Mouse (Mus musculus): ENCODE results near the gene B3gnt2. TPM values are rescaled to one million over a fixed set of nuclear protein-coding genes. Genes with fewer than 3 reads are reported as not detected.

B3gnt2 gene
- polyA plus RNA-seq, 1 experiment from 2014 or later = 2.0 TPM

GRCm38 (mm10) chr11:22854571-22854970, 6.2 kb downstream of the B3gnt2 start:
- Histone ChIP-seq H3K4me1 (ENCODE audit: control insufficient read depth, insufficient read depth, low read length) (0 out of 2 replicates have a peak, but pooled peaks cover 2% of the 10 kb centered on the region), H3K27ac (ENCODE audit: low read depth, low read length) (no peak overlapping the region), H3K9ac (ENCODE audit: low read length) (no peak overlapping the region), H3K4me2 (ENCODE audit: low read depth) (no peak overlapping the region), H3K4me3 (ENCODE audit: low read depth, low read length) (no peak overlapping the region), H3K36me3 (ENCODE audit: control insufficient read depth, insufficient read depth, low read length) (no peaks in the 10 kb centered on the region), H3K27me3 (ENCODE audit: control insufficient read depth, insufficient read depth, low read length) (peaks cover 25% of the 10 kb centered on the region), H3K9me3 (ENCODE audit: control insufficient read depth, low read length) (no peaks in the 10 kb centered on the region)
- WGBS = 87% methylated on average over 4 of the region's 4 CpGs
- DNase-seq (ENCODE audit: low spot score) = no peak
- ATAC-seq (ENCODE audit: insufficient read depth, low FRiP score, low TSS enrichment) = no peak

- H3K36me3 ChIP-seq (ENCODE audit: control insufficient read depth, insufficient read depth, low read length) = no peaks in the 10 kb centered on the region
- no peak overlapping the region for H3K9ac ChIP-seq (ENCODE audit: low read length)
- DNase-seq (ENCODE audit: low spot score) (no peak), ATAC-seq (ENCODE audit: insufficient read depth, low FRiP score, low TSS enrichment) (no peak)
- no peak overlapping the region for H3K4me3 ChIP-seq (ENCODE audit: low read depth, low read length)
- 43% methylated on average over 2 of the region's 2 CpGs for WGBS
- H3K27me3 ChIP-seq (ENCODE audit: control insufficient read depth, insufficient read depth, low read length) = peaks cover 19% of the 10 kb centered on the region
- no peaks in the 10 kb centered on the region for H3K4me1 ChIP-seq (ENCODE audit: control insufficient read depth, insufficient read depth, low read length)
- no peak overlapping the region for H3K27ac ChIP-seq (ENCODE audit: low read depth, low read length)
- H3K9me3 ChIP-seq (ENCODE audit: control insufficient read depth, low read length) = no peaks in the 10 kb centered on the region
- no peak overlapping the region for H3K4me2 ChIP-seq (ENCODE audit: low read depth)
These were observed 7.1 kb downstream of the B3gnt2 start for GRCm38 (mm10) chr11:22853477-22854157.

DNA sequence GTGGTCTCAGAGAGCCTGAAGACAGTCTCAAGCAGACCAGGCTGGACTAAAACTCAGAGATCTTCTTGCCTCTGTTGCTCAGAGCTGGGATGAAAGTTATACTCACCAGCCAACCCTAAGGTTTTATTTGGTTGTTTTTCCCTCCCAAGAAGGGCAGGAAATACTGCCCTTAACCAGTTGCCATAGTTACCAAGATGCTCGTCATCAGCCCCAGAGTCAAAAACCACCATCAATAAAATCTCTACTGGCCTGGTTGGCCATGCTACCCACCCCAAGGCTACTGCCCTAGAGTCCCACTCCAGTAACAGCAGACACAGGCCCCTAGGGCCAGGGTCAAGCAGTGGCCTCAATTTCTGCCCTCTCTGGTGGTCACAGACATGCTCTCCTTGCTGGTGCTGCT, 8.3 kb downstream of the B3gnt2 start:
- H3K36me3 ChIP-seq (ENCODE audit: control insufficient read depth, insufficient read depth, low read length) = no peaks in the 10 kb centered on the region
- H3K4me2 ChIP-seq (ENCODE audit: low read depth) = no peak overlapping the region
- no peak overlapping the region for H3K27ac ChIP-seq (ENCODE audit: low read depth, low read length)
- no peak for DNase-seq (ENCODE audit: low spot score)
- H3K4me1 ChIP-seq (ENCODE audit: control insufficient read depth, insufficient read depth, low read length) = no peaks in the 10 kb centered on the region
- no peak for ATAC-seq (ENCODE audit: insufficient read depth, low FRiP score, low TSS enrichment)
- peaks cover 7% of the 10 kb centered on the region for H3K27me3 ChIP-seq (ENCODE audit: control insufficient read depth, insufficient read depth, low read length)
- whole genome bisulfite sequencing = 30% methylated on average over 1 of the region's 1 CpGs
- H3K9me3 ChIP-seq (ENCODE audit: control insufficient read depth, low read length) = no peaks in the 10 kb centered on the region
- no peak overlapping the region for H3K4me3 ChIP-seq (ENCODE audit: low read depth, low read length)
- H3K9ac ChIP-seq (ENCODE audit: low read length) = no peak overlapping the region

GRCm38 (mm10) chr11:22851416-22851815, 9.3 kb downstream of the B3gnt2 start:
- H3K4me1 ChIP-seq (ENCODE audit: control insufficient read depth, insufficient read depth, low read length) = no peaks in the 10 kb centered on the region
- 54% methylated on average over 4 of the region's 4 CpGs for WGBS
- no peaks in the 10 kb centered on the region for H3K9me3 ChIP-seq (ENCODE audit: control insufficient read depth, low read length)
- no peak overlapping the region for H3K4me2 ChIP-seq (ENCODE audit: low read depth)
- DNase-seq (ENCODE audit: low spot score) (no peak), ATAC-seq (ENCODE audit: insufficient read depth, low FRiP score, low TSS enrichment) (no peak)
- no peak overlapping the region for H3K4me3 ChIP-seq (ENCODE audit: low read depth, low read length)
- H3K9ac ChIP-seq (ENCODE audit: low read length) = no peak overlapping the region
- no peak overlapping the region for H3K27ac ChIP-seq (ENCODE audit: low read depth, low read length)
- peaks cover under 1% of the 10 kb centered on the region; the same call in 1 of the 2 replicates for H3K27me3 ChIP-seq (ENCODE audit: control insufficient read depth, insufficient read depth, low read length)
- no peaks in the 10 kb centered on the region for H3K36me3 ChIP-seq (ENCODE audit: control insufficient read depth, insufficient read depth, low read length)

GRCm38 (mm10) chr11:22850077-22850476, 10.7 kb downstream of the B3gnt2 start:
- no peak overlapping the region for H3K4me3 ChIP-seq (ENCODE audit: low read depth, low read length)
- 86% methylated on average over 4 of the region's 4 CpGs for WGBS
- no peaks in the 10 kb centered on the region for H3K27me3 ChIP-seq (ENCODE audit: control insufficient read depth, insufficient read depth, low read length)

GRCm38 (mm10) chr11:22848649-22849195, 12.0 kb downstream of the B3gnt2 start:
- Histone ChIP-seq H3K27me3 (ENCODE audit: control insufficient read depth, insufficient read depth, low read length) (no peaks in the 10 kb centered on the region), H3K9me3 (ENCODE audit: control insufficient read depth, low read length) (no peaks in the 10 kb centered on the region), H3K27ac (ENCODE audit: low read depth, low read length) (no peak overlapping the region), H3K9ac (ENCODE audit: low read length) (no peak overlapping the region), H3K4me3 (ENCODE audit: low read depth, low read length) (no peak overlapping the region), H3K36me3 (ENCODE audit: control insufficient read depth, insufficient read depth, low read length) (no peaks in the 10 kb centered on the region), H3K4me2 (ENCODE audit: low read depth) (no peak overlapping the region), H3K4me1 (ENCODE audit: control insufficient read depth, insufficient read depth, low read length) (no peaks in the 10 kb centered on the region)
- no peak for DNase-seq (ENCODE audit: low spot score)
- no peak for ATAC-seq (ENCODE audit: insufficient read depth, low FRiP score, low TSS enrichment)
- WGBS = 86% methylated on average over 5 of the region's 5 CpGs

More at GRCm38 (mm10) chr11:22850077-22850476, 10.7 kb downstream of the B3gnt2 start:
- no peaks in the 10 kb centered on the region for H3K4me1 ChIP-seq (ENCODE audit: control insufficient read depth, insufficient read depth, low read length)
- DNase-seq (ENCODE audit: low spot score) (no peak), ATAC-seq (ENCODE audit: insufficient read depth, low FRiP score, low TSS enrichment) (no peak)
- H3K9me3 ChIP-seq (ENCODE audit: control insufficient read depth, low read length) = no peaks in the 10 kb centered on the region
- H3K36me3 ChIP-seq (ENCODE audit: control insufficient read depth, insufficient read depth, low read length) = no peaks in the 10 kb centered on the region
- no peak overlapping the region for H3K27ac ChIP-seq (ENCODE audit: low read depth, low read length)
- H3K9ac ChIP-seq (ENCODE audit: low read length) = no peak overlapping the region
- H3K4me2 ChIP-seq (ENCODE audit: low read depth) = no peak overlapping the region

DNA sequence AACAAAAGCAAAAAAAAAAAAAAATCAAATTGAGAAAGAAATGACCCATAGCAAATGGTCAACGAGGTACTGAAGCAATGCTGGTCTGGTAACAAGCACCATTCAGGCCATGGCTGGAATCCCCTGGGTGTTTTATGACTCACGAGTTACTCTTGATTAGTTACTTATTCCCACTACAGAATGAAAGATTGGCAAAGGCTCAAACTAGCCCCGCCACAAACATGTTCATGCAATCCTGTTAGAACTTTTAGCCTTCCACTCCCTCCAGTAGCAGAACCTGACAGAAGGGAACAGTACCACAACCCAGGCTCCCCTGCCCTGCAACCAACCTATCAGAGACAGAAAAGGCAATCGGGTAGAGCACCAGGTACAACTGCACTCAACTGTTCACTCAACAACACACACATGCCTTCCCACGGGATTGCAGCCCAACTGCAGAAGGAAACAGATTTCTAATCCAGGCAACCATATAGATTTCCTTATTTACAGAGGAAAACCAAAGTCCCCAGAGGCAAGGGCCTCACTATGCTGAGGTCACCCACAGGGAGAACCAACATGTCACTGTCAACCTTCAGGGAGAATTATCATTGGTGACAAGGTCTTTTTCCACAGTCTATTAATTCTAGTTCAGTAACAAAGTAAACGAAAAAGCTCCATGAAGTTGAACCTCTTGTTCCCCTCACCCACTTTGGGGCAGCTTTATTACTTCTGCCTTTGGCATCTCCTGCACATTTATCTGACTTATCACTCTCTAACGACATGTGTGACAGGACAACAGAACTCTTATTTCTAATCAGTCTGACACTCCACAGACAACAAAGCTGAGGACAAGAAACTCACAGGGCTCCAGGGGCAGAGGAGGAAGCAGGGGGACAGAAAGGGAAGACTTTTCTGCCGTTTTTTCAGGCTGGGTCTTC, 12.8 kb downstream of the B3gnt2 start:
- Histone ChIP-seq H3K4me1 (ENCODE audit: control insufficient read depth, insufficient read depth, low read length) (no peaks in the 10 kb centered on the region), H3K27me3 (ENCODE audit: control insufficient read depth, insufficient read depth, low read length) (no peaks in the 10 kb centered on the region), H3K4me2 (ENCODE audit: low read depth) (no peak overlapping the region), H3K27ac (ENCODE audit: low read depth, low read length) (no peak overlapping the region), H3K4me3 (ENCODE audit: low read depth, low read length) (no peak overlapping the region), H3K36me3 (ENCODE audit: control insufficient read depth, insufficient read depth, low read length) (no peaks in the 10 kb centered on the region), H3K9me3 (ENCODE audit: control insufficient read depth, low read length) (no peaks in the 10 kb centered on the region), H3K9ac (ENCODE audit: low read length) (no peak overlapping the region)
- DNase-seq (ENCODE audit: low spot score) = no peak
- no peak for ATAC-seq (ENCODE audit: insufficient read depth, low FRiP score, low TSS enrichment)
- WGBS = 53% methylated on average over 8 of the region's 8 CpGs

GRCm38 (mm10) chr11:22846960-22847731, 13.6 kb downstream of the B3gnt2 start:
- 63% methylated on average over 8 of the region's 8 CpGs for WGBS
- DNase-seq (ENCODE audit: low spot score) = no peak

More at GRCm38 (mm10) chr11:22846960-22847731, 13.6 kb downstream of the B3gnt2 start:
- H3K36me3 ChIP-seq (ENCODE audit: control insufficient read depth, insufficient read depth, low read length) = no peaks in the 10 kb centered on the region
- H3K27ac ChIP-seq (ENCODE audit: low read depth, low read length) = no peak overlapping the region
- H3K4me3 ChIP-seq (ENCODE audit: low read depth, low read length) = no peak overlapping the region
- no peaks in the 10 kb centered on the region for H3K27me3 ChIP-seq (ENCODE audit: control insufficient read depth, insufficient read depth, low read length)
- no peak overlapping the region for H3K4me2 ChIP-seq (ENCODE audit: low read depth)
- no peak for ATAC-seq (ENCODE audit: insufficient read depth, low FRiP score, low TSS enrichment)
- no peaks in the 10 kb centered on the region for H3K9me3 ChIP-seq (ENCODE audit: control insufficient read depth, low read length)
- no peak overlapping the region for H3K9ac ChIP-seq (ENCODE audit: low read length)
- no peaks in the 10 kb centered on the region for H3K4me1 ChIP-seq (ENCODE audit: control insufficient read depth, insufficient read depth, low read length)
